22 mouse cellular contexts compared by ENCODE assay signal in the genomic region with DNA sequence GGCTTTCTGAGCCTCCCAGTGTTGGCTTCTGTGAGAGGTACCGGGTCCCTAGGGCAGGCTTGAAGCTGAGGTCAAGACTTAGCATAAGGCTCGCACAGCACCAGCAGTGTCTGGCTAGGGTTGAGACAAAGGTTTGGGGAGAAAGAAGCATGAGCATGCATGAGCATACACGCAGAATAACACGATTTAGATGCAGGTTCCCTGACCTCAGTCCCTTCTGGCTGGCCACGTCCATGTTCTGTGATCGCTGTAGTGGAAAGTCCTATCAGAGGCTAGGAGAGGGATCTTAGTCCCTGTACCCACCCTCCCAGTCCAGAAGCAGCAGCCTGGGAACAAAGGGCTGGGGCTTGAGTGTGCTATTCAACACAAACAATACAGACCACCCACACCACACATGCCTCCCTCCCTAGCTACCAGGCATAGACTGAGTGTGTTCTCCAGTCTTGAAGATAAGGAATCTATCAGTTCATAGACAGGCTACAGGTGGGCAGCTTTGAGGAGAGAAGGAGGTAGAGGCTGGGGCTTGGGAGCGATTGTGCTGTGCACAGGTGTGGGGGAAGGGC.
A peak's percentile ranks its signal among the peaks of the same experiment; 100 is the strongest.
DNase-seq lines count a peak whose midpoint lies in the region; ATAC-seq and TF ChIP-seq lines count a peak whose summit lies in the region.
"Had no signal": no experiment of that assay in that cellular context is flagged by ENCODE, and none has a peak within 500 bp of the region (broad histone marks: within the 10 kb centered on the region; RNA-seq: fewer than 3 reads in every experiment).

No protein-coding gene starts in this region.

- no peak overlapping the region for H3K4me2 ChIP-seq in forebrain, embryonic 12.5 days
- no peak overlapping the region for H3K4me2 ChIP-seq in forebrain, embryonic 16.5 days (ENCODE audit: low read length)
- peak overlapping the region; percentile 17; the same call in 1 of the 2 replicates for H3K4me2 ChIP-seq in midbrain, embryonic 12.5 days (replicated peaks)
- no peak overlapping the region for H3K4me2 ChIP-seq in midbrain, postnatal 0 days (ENCODE audit: low read depth, low read length, poor library complexity, severe bottlenecking)
- no peak overlapping the region for H3K4me2 ChIP-seq in forebrain, embryonic 14.5 days (ENCODE audit: low read length)
- H3K4me2 ChIP-seq: embryonic facial prominence, embryonic 15.5 days had no signal

- H3K27me3 ChIP-seq in forebrain, embryonic 12.5 days, result peaks cover 20% of the 10 kb centered on the region; the same call in 1 of the 2 replicates
- no peaks in the 10 kb centered on the region for H3K27me3 ChIP-seq in forebrain, embryonic 16.5 days (replicated peaks; ENCODE audit: control insufficient read depth, insufficient read depth, low read length)
- H3K27me3 ChIP-seq in midbrain, embryonic 12.5 days, result peaks cover 53% of the 10 kb centered on the region
- H3K27me3 ChIP-seq in midbrain, postnatal 0 days (ENCODE audit: insufficient read depth, low read length), result peaks cover 7% of the 10 kb centered on the region; the same call in 1 of the 2 replicates
- H3K27me3 ChIP-seq in forebrain, embryonic 14.5 days (replicated peaks; ENCODE audit: control insufficient read depth, insufficient read depth, low read length), result no peaks in the 10 kb centered on the region
- H3K27me3 ChIP-seq: embryonic facial prominence, embryonic 15.5 days had no signal

- 46% methylated on average over 7 of the region's 7 CpGs for WGBS in forebrain, embryonic 12.5 days
- WGBS in forebrain, embryonic 16.5 days, result 49% methylated on average over 7 of the region's 7 CpGs
- WGBS in midbrain, embryonic 12.5 days, result 33% methylated on average over 7 of the region's 7 CpGs
- WGBS in midbrain, postnatal 0 days, result 43% methylated on average over 7 of the region's 7 CpGs
- WGBS in forebrain, embryonic 14.5 days, result 40% methylated on average over 7 of the region's 7 CpGs

- H3K27ac ChIP-seq in forebrain, embryonic 12.5 days, result no peak overlapping the region
- no peak overlapping the region for H3K27ac ChIP-seq in forebrain, embryonic 16.5 days (ENCODE audit: low read length)
- H3K27ac ChIP-seq in midbrain, embryonic 12.5 days (replicated peaks), result no peak overlapping the region
- no peak overlapping the region for H3K27ac ChIP-seq in midbrain, postnatal 0 days (ENCODE audit: low read depth, low read length)
- no peak overlapping the region for H3K27ac ChIP-seq in forebrain, embryonic 14.5 days (ENCODE audit: low read depth, low read length)
- H3K27ac ChIP-seq: embryonic facial prominence, embryonic 15.5 days; heart, embryonic 10.5 days; left cerebral cortex, adult 2 months had no signal

- DNase-seq in midbrain, postnatal 0 days (ENCODE audit: low spot score), result no peak
- no peak for DNase-seq in forebrain, embryonic 14.5 days (ENCODE audit: low spot score)
- peak; percentile 56 for DNase-seq in retina, embryonic 14.5 days (ENCODE audit: low spot score)
- no peak for DNase-seq in heart, postnatal 36 days
- DNase-seq: adrenal gland, postnatal 25 days; cerebellum, adult 18-20 months; cerebellum, postnatal 36 days; gastrocnemius, postnatal 36 days; heart, postnatal 10 days; kidney, adult 2 months; kidney, postnatal 14 days; left cerebral cortex, postnatal 4 days; liver, postnatal 0 days; lung, postnatal 14 days; thymus, postnatal 14 days had no signal

- H3K4me3 ChIP-seq in forebrain, embryonic 12.5 days (replicated peaks), result no peak overlapping the region
- no peak overlapping the region for H3K4me3 ChIP-seq in forebrain, embryonic 16.5 days (replicated peaks; ENCODE audit: low read length)
- H3K4me3 ChIP-seq in midbrain, embryonic 12.5 days, result no peak overlapping the region
- no peak overlapping the region for H3K4me3 ChIP-seq in midbrain, postnatal 0 days (ENCODE audit: low read depth, low read length)
- no peak overlapping the region for H3K4me3 ChIP-seq in forebrain, embryonic 14.5 days (ENCODE audit: low read depth, low read length)
- H3K4me3 ChIP-seq: embryonic facial prominence, embryonic 15.5 days; heart, embryonic 10.5 days; left cerebral cortex, adult 2 months had no signal

- H3K4me1 ChIP-seq in forebrain, embryonic 12.5 days, result peaks cover 38% of the 10 kb centered on the region
- no peaks in the 10 kb centered on the region for H3K4me1 ChIP-seq in forebrain, embryonic 16.5 days (replicated peaks; ENCODE audit: control insufficient read depth, insufficient read depth, low read length)
- peaks cover 33% of the 10 kb centered on the region for H3K4me1 ChIP-seq in midbrain, embryonic 12.5 days
- no peaks in the 10 kb centered on the region; the same call in 1 of the 2 replicates for H3K4me1 ChIP-seq in midbrain, postnatal 0 days (ENCODE audit: insufficient read depth, low read length)
- H3K4me1 ChIP-seq in forebrain, embryonic 14.5 days (ENCODE audit: control insufficient read depth, insufficient read depth, low read length), result no peaks in the 10 kb centered on the region

- TF ChIP-seq CTCF in midbrain, postnatal 0 days (IDR thresholded peaks at IDR 0.05), result no peak

- ATAC-seq in forebrain, embryonic 12.5 days (ENCODE audit: low FRiP score), result peak; percentile 12
- no peak for ATAC-seq in forebrain, embryonic 16.5 days
- ATAC-seq in midbrain, embryonic 12.5 days (ENCODE audit: low FRiP score, low read depth), result peak; percentile 60
- no peak for ATAC-seq in midbrain, postnatal 0 days (ENCODE audit: low FRiP score)
- ATAC-seq in forebrain, embryonic 14.5 days, result peak; percentile 40; the same call in 1 of the 2 replicates
- ATAC-seq in granulocyte monocyte progenitor cell, adult 5-6 weeks (replicated peaks; ENCODE audit: poor library complexity, severe bottlenecking), result no peak
- ATAC-seq: liver, postnatal 0 days had no signal

- H3K36me3 ChIP-seq in forebrain, embryonic 12.5 days (replicated peaks), result no peaks in the 10 kb centered on the region
- no peaks in the 10 kb centered on the region for H3K36me3 ChIP-seq in forebrain, embryonic 16.5 days (ENCODE audit: control insufficient read depth, insufficient read depth)
- no peaks in the 10 kb centered on the region for H3K36me3 ChIP-seq in midbrain, embryonic 12.5 days
- H3K36me3 ChIP-seq in midbrain, postnatal 0 days (ENCODE audit: insufficient read depth, low read length), result no peaks in the 10 kb centered on the region
- H3K36me3 ChIP-seq in forebrain, embryonic 14.5 days (ENCODE audit: control insufficient read depth, insufficient read depth, low read length), result no peaks in the 10 kb centered on the region
- H3K36me3 ChIP-seq: heart, embryonic 10.5 days had no signal

- H3K9me3 ChIP-seq in forebrain, embryonic 12.5 days, result no peaks in the 10 kb centered on the region
- no peaks in the 10 kb centered on the region for H3K9me3 ChIP-seq in forebrain, embryonic 16.5 days (ENCODE audit: control insufficient read depth, low read length)
- H3K9me3 ChIP-seq in midbrain, embryonic 12.5 days, result no peaks in the 10 kb centered on the region
- H3K9me3 ChIP-seq in midbrain, postnatal 0 days (ENCODE audit: low read length), result no peaks in the 10 kb centered on the region
- no peaks in the 10 kb centered on the region for H3K9me3 ChIP-seq in forebrain, embryonic 14.5 days (replicated peaks; ENCODE audit: control insufficient read depth, low read length)
- H3K9me3 ChIP-seq: embryonic facial prominence, embryonic 15.5 days; heart, embryonic 10.5 days had no signal

- intact Hi-C loops in heart, postnatal 36 days (cut with DNase I), result no loop called here

- no peak overlapping the region for H3K9ac ChIP-seq in forebrain, embryonic 12.5 days
- no peak overlapping the region for H3K9ac ChIP-seq in forebrain, embryonic 16.5 days (replicated peaks; ENCODE audit: low read depth, low read length)
- H3K9ac ChIP-seq in midbrain, embryonic 12.5 days (replicated peaks), result no peak overlapping the region
- H3K9ac ChIP-seq in midbrain, postnatal 0 days (replicated peaks; ENCODE audit: low read length, poor library complexity, severe bottlenecking), result no peak overlapping the region
- no peak overlapping the region for H3K9ac ChIP-seq in forebrain, embryonic 14.5 days (ENCODE audit: low read length)
- H3K9ac ChIP-seq: embryonic facial prominence, embryonic 15.5 days; liver, postnatal 0 days had no signal

Comparison
In these comparisons a context has a peak if more than half of its experiments do, and no peak if none do; other contexts are left out.
1. ATAC-seq: peak in forebrain, embryonic 12.5 days (single experiment), midbrain, embryonic 12.5 days (single experiment) and forebrain, embryonic 14.5 days (single experiment); none in forebrain, embryonic 16.5 days (single experiment), midbrain, postnatal 0 days (single experiment) and granulocyte monocyte progenitor cell, adult 5-6 weeks (single experiment).